Mouse (Mus musculus): ENCODE data around the gene Slfnl1. TPM values are rescaled to one million over a fixed set of nuclear protein-coding genes. Genes with fewer than 3 reads are reported as not detected.

Gene Slfnl1
- polyA plus RNA-seq, 1 experiment from 2014 or later: not detected

- H3K4me1 ChIP-seq (ENCODE audit: control insufficient read depth, insufficient read depth, low read depth, low read length): no peaks in the 10 kb centered on the region
- no peaks in the 10 kb centered on the region for H3K27me3 ChIP-seq (replicated peaks; ENCODE audit: control insufficient read depth, insufficient read depth, low read length)
- H3K36me3 ChIP-seq (ENCODE audit: control insufficient read depth, insufficient read depth, low read length): peaks cover 20% of the 10 kb centered on the region
- H3K9me3 ChIP-seq (ENCODE audit: control insufficient read depth, low read length): no peaks in the 10 kb centered on the region
- WGBS: 94% methylated on average over 3 of the region's 3 CpGs
- H3K4me3 ChIP-seq (ENCODE audit: low read length): no peak overlapping the region
- no peak overlapping the region for H3K9ac ChIP-seq (ENCODE audit: low read depth, low read length)
- ATAC-seq: no peak
- H3K4me2 ChIP-seq (ENCODE audit: low read length): no peak overlapping the region
- H3K27ac ChIP-seq (ENCODE audit: low read depth, low read length): no peak overlapping the region
Measured at GRCm38 (mm10) chr4:120523092-120523491, 8.9 kb upstream of the Slfnl1 start.

GRCm38 (mm10) chr4:120528171-120528570 lies 3.9 kb upstream of the Slfnl1 start:
- WGBS: 90% methylated on average over 9 of the region's 9 CpGs
- Histone ChIP-seq H3K4me2 (ENCODE audit: low read length) (no peak overlapping the region), H3K4me1 (ENCODE audit: control insufficient read depth, insufficient read depth, low read depth, low read length) (no peaks in the 10 kb centered on the region), H3K27me3 (replicated peaks; ENCODE audit: control insufficient read depth, insufficient read depth, low read length) (no peaks in the 10 kb centered on the region), H3K27ac (ENCODE audit: low read depth, low read length) (no peak overlapping the region), H3K9me3 (ENCODE audit: control insufficient read depth, low read length) (no peaks in the 10 kb centered on the region), H3K4me3 (ENCODE audit: low read length) (no peak overlapping the region), H3K9ac (ENCODE audit: low read depth, low read length) (no peak overlapping the region), H3K36me3 (ENCODE audit: control insufficient read depth, insufficient read depth, low read length) (peaks cover 25% of the 10 kb centered on the region)
- ATAC-seq: no peak

GRCm38 (mm10) chr4:120538664-120539063 lies 6.6 kb downstream of the Slfnl1 start:
- no peak for ATAC-seq
- 91% methylated on average over 10 of the region's 10 CpGs for WGBS
- Histone ChIP-seq H3K27ac (ENCODE audit: low read depth, low read length) (no peak overlapping the region), H3K27me3 (replicated peaks; ENCODE audit: control insufficient read depth, insufficient read depth, low read length) (no peaks in the 10 kb centered on the region), H3K36me3 (ENCODE audit: control insufficient read depth, insufficient read depth, low read length) (peaks cover 28% of the 10 kb centered on the region), H3K4me3 (ENCODE audit: low read length) (no peak overlapping the region), H3K9me3 (ENCODE audit: control insufficient read depth, low read length) (no peaks in the 10 kb centered on the region), H3K9ac (ENCODE audit: low read depth, low read length) (no peak overlapping the region), H3K4me1 (ENCODE audit: control insufficient read depth, insufficient read depth, low read depth, low read length) (no peaks in the 10 kb centered on the region), H3K4me2 (ENCODE audit: low read length) (no peak overlapping the region)

GRCm38 (mm10) chr4:120544896-120545295 lies 12.9 kb downstream of the Slfnl1 start:
- Histone ChIP-seq H3K4me3 (ENCODE audit: low read length) (no peak overlapping the region), H3K9me3 (ENCODE audit: control insufficient read depth, low read length) (no peaks in the 10 kb centered on the region), H3K36me3 (ENCODE audit: control insufficient read depth, insufficient read depth, low read length) (peaks cover 43% of the 10 kb centered on the region), H3K4me1 (ENCODE audit: control insufficient read depth, insufficient read depth, low read depth, low read length) (no peaks in the 10 kb centered on the region), H3K9ac (ENCODE audit: low read depth, low read length) (no peak overlapping the region), H3K4me2 (ENCODE audit: low read length) (no peak overlapping the region), H3K27me3 (replicated peaks; ENCODE audit: control insufficient read depth, insufficient read depth, low read length) (no peaks in the 10 kb centered on the region), H3K27ac (ENCODE audit: low read depth, low read length) (no peak overlapping the region)
- WGBS: 86% methylated on average over 1 of the region's 1 CpGs
- ATAC-seq: no peak

- Histone ChIP-seq H3K36me3 (ENCODE audit: control insufficient read depth, insufficient read depth, low read length) (peaks cover 34% of the 10 kb centered on the region), H3K4me1 (ENCODE audit: control insufficient read depth, insufficient read depth, low read depth, low read length) (no peaks in the 10 kb centered on the region), H3K9ac (ENCODE audit: low read depth, low read length) (no peak overlapping the region), H3K27me3 (replicated peaks; ENCODE audit: control insufficient read depth, insufficient read depth, low read length) (no peaks in the 10 kb centered on the region), H3K9me3 (ENCODE audit: control insufficient read depth, low read length) (no peaks in the 10 kb centered on the region), H3K27ac (ENCODE audit: low read depth, low read length) (no peak overlapping the region), H3K4me3 (ENCODE audit: low read length) (no peak overlapping the region), H3K4me2 (ENCODE audit: low read length) (no peak overlapping the region)
- no peak for ATAC-seq
- WGBS: 97% methylated on average over 6 of the region's 6 CpGs
Measured at GRCm38 (mm10) chr4:120556592-120556991, 24.6 kb downstream of the Slfnl1 start.

- peaks cover 21% of the 10 kb centered on the region for H3K36me3 ChIP-seq (ENCODE audit: control insufficient read depth, insufficient read depth, low read length)
- no peak overlapping the region for H3K4me3 ChIP-seq (ENCODE audit: low read length)
- H3K27me3 ChIP-seq (replicated peaks; ENCODE audit: control insufficient read depth, insufficient read depth, low read length): no peaks in the 10 kb centered on the region
- no peak overlapping the region for H3K4me2 ChIP-seq (ENCODE audit: low read length)
- no peak overlapping the region for H3K9ac ChIP-seq (ENCODE audit: low read depth, low read length)
- no peak overlapping the region for H3K27ac ChIP-seq (ENCODE audit: low read depth, low read length)
- H3K9me3 ChIP-seq (ENCODE audit: control insufficient read depth, low read length): no peaks in the 10 kb centered on the region
- no peak for ATAC-seq
- 89% methylated on average over 2 of the region's 2 CpGs for WGBS
- peaks cover 15% of the 10 kb centered on the region for H3K4me1 ChIP-seq (ENCODE audit: control insufficient read depth, insufficient read depth, low read depth, low read length)
Measured at GRCm38 (mm10) chr4:120565726-120566125, 33.7 kb downstream of the Slfnl1 start.

GRCm38 (mm10) chr4:120568005-120568404 lies 36.0 kb downstream of the Slfnl1 start:
- Histone ChIP-seq H3K9me3 (ENCODE audit: control insufficient read depth, low read length) (no peaks in the 10 kb centered on the region), H3K36me3 (ENCODE audit: control insufficient read depth, insufficient read depth, low read length) (peaks cover 15% of the 10 kb centered on the region), H3K4me1 (ENCODE audit: control insufficient read depth, insufficient read depth, low read depth, low read length) (peaks cover 21% of the 10 kb centered on the region), H3K27ac (ENCODE audit: low read depth, low read length) (no peak overlapping the region), H3K4me2 (ENCODE audit: low read length) (peak overlapping the region; percentile 66), H3K27me3 (replicated peaks; ENCODE audit: control insufficient read depth, insufficient read depth, low read length) (no peaks in the 10 kb centered on the region), H3K9ac (ENCODE audit: low read depth, low read length) (peak overlapping the region; percentile 22; the same call in 1 of the 2 replicates), H3K4me3 (ENCODE audit: low read length) (no peak overlapping the region; the same call in 1 of the 2 replicates)
- WGBS: 47% methylated on average over 5 of the region's 5 CpGs
- no peak for ATAC-seq

GRCm38 (mm10) chr4:120569025-120569424 lies 37.0 kb downstream of the Slfnl1 start:
- Histone ChIP-seq H3K27me3 (replicated peaks; ENCODE audit: control insufficient read depth, insufficient read depth, low read length) (no peaks in the 10 kb centered on the region), H3K9me3 (ENCODE audit: control insufficient read depth, low read length) (no peaks in the 10 kb centered on the region), H3K36me3 (ENCODE audit: control insufficient read depth, insufficient read depth, low read length) (peaks cover 6% of the 10 kb centered on the region), H3K27ac (ENCODE audit: low read depth, low read length) (peak overlapping the region; percentile 96), H3K4me2 (ENCODE audit: low read length) (peak overlapping the region; percentile 66), H3K4me1 (ENCODE audit: control insufficient read depth, insufficient read depth, low read depth, low read length) (peaks cover 21% of the 10 kb centered on the region), H3K4me3 (ENCODE audit: low read length) (peak overlapping the region; percentile 89), H3K9ac (ENCODE audit: low read depth, low read length) (peak overlapping the region; percentile 87)
- 6% methylated on average over 4 of the region's 4 CpGs for WGBS
- ATAC-seq: no peak

GRCm38 (mm10) chr4:120569486-120570437 lies 37.7 kb downstream of the Slfnl1 start, which contains the start of gene Ctps:
Gene Ctps (minus strand): TSS chr4:120570276.
- Histone ChIP-seq H3K27me3 (replicated peaks; ENCODE audit: control insufficient read depth, insufficient read depth, low read length) (no peaks in the 10 kb centered on the region), H3K27ac (ENCODE audit: low read depth, low read length) (peak within 1 kb of the TSS; percentile 96), H3K9ac (ENCODE audit: low read depth, low read length) (peak within 1 kb of the TSS; percentile 87), H3K36me3 (ENCODE audit: control insufficient read depth, insufficient read depth, low read length) (peaks cover 2% of the 10 kb centered on the region), H3K4me3 (ENCODE audit: low read length) (peak within 1 kb of the TSS; percentile 89), H3K4me2 (ENCODE audit: low read length) (peak within 1 kb of the TSS; percentile 79), H3K4me1 (ENCODE audit: control insufficient read depth, insufficient read depth, low read depth, low read length) (peaks cover 21% of the 10 kb centered on the region), H3K9me3 (ENCODE audit: control insufficient read depth, low read length) (no peaks in the 10 kb centered on the region)
- WGBS: under 1% methylated on average over 88 of the region's 97 CpGs
- peak; percentile 97 for ATAC-seq

Data from hindbrain, embryonic 16.5 days (tissue).